Mouse (Mus musculus) kidney, embryonic 15.5 days (tissue): ENCODE results near the gene Acot12. TPM values are rescaled to one million over a fixed set of nuclear protein-coding genes. Genes with fewer than 3 reads are reported as not detected.
A peak's percentile ranks its signal among the peaks of the same experiment; 100 is the strongest.

ENCODE experiments used
- ATAC-seq: fragments of 200-750 bp; cut with Nextera tagmentation; replicated peaks from 2 replicates; pipeline ENCODE4 v1.8.0; 2017; ENCODE audit warnings: moderate TSS enrichment; ENCODE audit not compliant: low FRiP score
- H3K27ac ChIP-seq: fragments of 300-500 bp; sonication (generic); 2 replicates; pipeline ENCODE4 v1.5.1; 2015; ENCODE audit warnings: mild to moderate bottlenecking, inconsistent platforms
- H3K27me3 ChIP-seq: fragments of 300-500 bp; sonication (generic); 2 replicates; pipeline ENCODE4 v1.6.1; 2015; ENCODE audit warnings: inconsistent platforms
- H3K36me3 ChIP-seq: fragments of 300-500 bp; sonication (generic); 2 replicates; pipeline ENCODE4 v1.6.1; 2015; ENCODE audit warnings: inconsistent platforms
- H3K4me1 ChIP-seq: fragments of 300-500 bp; sonication (generic); 2 replicates; pipeline ENCODE4 v1.6.1; 2015; ENCODE audit warnings: inconsistent platforms
- H3K4me2 ChIP-seq: fragments of 300-500 bp; sonication (generic); 2 replicates; pipeline ENCODE4 v1.6.1; 2015; ENCODE audit warnings: moderate library complexity, mild to moderate bottlenecking, inconsistent platforms
- H3K4me3 ChIP-seq: fragments of 300-500 bp; sonication (generic); replicated peaks from 2 replicates; pipeline ENCODE4 v1.5.1; 2015; ENCODE audit warnings: mild to moderate bottlenecking, inconsistent platforms
- H3K9ac ChIP-seq: fragments of 300-500 bp; sonication (generic); 2 replicates; pipeline ENCODE4 v1.6.1; 2015; ENCODE audit warnings: mild to moderate bottlenecking, inconsistent platforms
- H3K9me3 ChIP-seq: fragments of 300-500 bp; sonication (generic); replicated peaks from 2 replicates; pipeline ENCODE4 v1.6.1; 2016; ENCODE audit warnings: inconsistent platforms
- WGBS: fragments of 180-500 bp; shearing (Covaris S2); methylation state at CpG from one replicate; pipeline ENCODE4 v1.1.7; 2015; ENCODE audit warnings: mixed read lengths; 5-methylcytosine and 5-hydroxymethylcytosine counted together
- polyA plus RNA-seq: library from polyadenylated mRNA; unstranded; fragments of >200 nt; fragmentation: Nextera tagmentation; extraction: Ambion mirVana; gene quantifications from 2 replicates; pipeline ENCODE4 v1.2.1, GENCODE M21; 2015

Gene Acot12
- polyA plus RNA-seq, 1 experiment from 2014 or later: not detected

DNA sequence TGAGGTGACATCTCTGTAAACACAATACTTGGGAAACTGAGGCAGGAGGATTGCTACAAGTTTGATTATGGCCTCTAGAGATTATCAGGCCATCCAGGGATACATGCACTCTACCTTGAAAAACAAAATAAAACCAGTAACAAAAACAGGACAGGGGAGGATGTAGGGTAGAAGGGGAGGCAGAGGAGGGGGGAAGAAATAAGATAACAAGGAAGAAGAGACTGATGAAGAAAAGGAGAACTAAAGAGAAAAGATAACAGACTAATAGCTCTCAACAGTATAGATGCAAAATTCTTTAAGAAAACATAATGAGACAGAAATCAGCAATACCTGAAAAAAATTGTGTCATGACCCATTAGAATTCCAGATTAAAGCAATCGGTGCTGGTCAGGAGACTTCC lies 4.1 kb upstream of the Acot12 start:
- H3K36me3 ChIP-seq: no peaks in the 10 kb centered on the region
- H3K4me1 ChIP-seq: peaks cover 11% of the 10 kb centered on the region
- 94% methylated on average over 1 of the region's 1 CpGs for WGBS
- H3K4me2 ChIP-seq: no peak overlapping the region
- ATAC-seq: no peak
- H3K27me3 ChIP-seq: peaks cover 10% of the 10 kb centered on the region
- no peak overlapping the region for H3K4me3 ChIP-seq
- no peaks in the 10 kb centered on the region for H3K9me3 ChIP-seq
- no peak overlapping the region for H3K27ac ChIP-seq
- H3K9ac ChIP-seq: no peak overlapping the region

DNA sequence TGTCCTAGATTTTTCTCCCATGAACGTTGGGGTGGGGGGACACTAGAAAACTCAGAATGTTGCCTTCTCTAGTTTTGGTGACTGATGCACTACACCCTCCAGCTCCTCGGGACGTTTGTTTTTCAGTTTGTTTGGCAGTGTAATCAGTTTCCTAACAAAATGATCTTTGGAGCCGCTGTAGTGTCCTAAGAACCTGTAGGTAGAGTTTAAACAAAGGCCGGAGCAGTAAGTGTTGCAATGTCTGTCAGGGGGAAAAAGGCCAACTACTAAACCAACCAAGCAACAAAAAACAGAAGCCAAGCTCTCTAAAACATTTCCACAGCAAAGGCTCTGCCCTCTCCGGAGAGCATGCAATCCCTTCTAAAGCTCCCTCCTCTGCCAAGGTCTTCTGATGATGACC lies 461 bp upstream of the Acot12 start:
- Histone ChIP-seq H3K27me3 (peaks cover 14% of the 10 kb centered on the region), H3K4me1 (peaks cover 11% of the 10 kb centered on the region), H3K36me3 (no peaks in the 10 kb centered on the region), H3K9me3 (no peaks in the 10 kb centered on the region), H3K4me2 (peak overlapping the region; percentile 85), H3K9ac (0 out of 2 replicates have a peak overlapping the region, but pooled peaks have one; percentile 29), H3K4me3 (peak overlapping the region; percentile 46), H3K27ac (no peak overlapping the region)
- no peak for ATAC-seq
- WGBS: 76% methylated on average over 6 of the region's 6 CpGs

DNA sequence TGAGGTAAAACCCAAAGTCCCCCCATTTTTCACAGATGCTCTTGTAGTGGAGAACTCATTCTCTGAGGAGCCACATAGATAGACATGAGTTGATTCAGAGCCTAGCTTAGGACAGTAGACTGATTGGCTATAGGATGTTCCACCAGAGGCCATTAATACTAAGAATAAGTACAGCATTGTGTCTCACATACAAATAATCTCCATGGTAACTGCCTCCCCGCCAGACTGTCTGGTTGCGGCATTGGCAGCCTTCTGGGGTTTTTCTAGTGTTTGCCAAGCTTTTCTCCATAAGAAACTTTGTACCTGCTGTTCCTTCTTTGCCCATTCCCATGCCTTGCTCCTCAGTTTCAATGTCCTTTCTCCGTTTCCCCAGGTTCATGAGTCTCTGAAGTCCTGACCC lies 1.9 kb downstream of the Acot12 start:
- H3K4me3 ChIP-seq: no peak overlapping the region

DNA sequence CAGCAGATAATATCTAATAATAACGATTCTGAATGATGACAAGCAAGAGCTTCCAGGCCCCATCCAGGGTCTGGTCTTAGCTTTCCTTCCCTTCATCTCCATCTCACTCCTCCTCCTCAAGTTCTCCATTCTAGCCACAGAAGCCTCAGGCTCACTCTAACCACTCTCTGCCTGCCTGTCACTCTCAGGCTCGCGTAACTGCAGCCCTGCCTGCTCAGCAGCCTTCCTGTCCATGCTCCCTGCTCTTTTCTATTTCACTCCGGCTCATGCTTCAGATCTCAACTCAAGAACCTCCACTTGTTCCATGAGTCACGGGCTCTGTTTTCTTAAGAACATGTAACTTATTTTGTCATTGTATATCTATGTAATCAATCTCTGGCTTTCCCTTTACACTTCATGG lies 5.2 kb downstream of the Acot12 start:
- Histone ChIP-seq H3K9me3 (no peaks in the 10 kb centered on the region), H3K27ac (no peak overlapping the region), H3K4me3 (no peak overlapping the region), H3K9ac (no peak overlapping the region), H3K27me3 (peaks cover 6% of the 10 kb centered on the region; the same call in 1 of the 2 replicates), H3K36me3 (no peaks in the 10 kb centered on the region), H3K4me2 (no peak overlapping the region), H3K4me1 (peaks cover 6% of the 10 kb centered on the region)
- WGBS: 85% methylated on average over 5 of the region's 5 CpGs
- ATAC-seq: no peak

More for the DNA sequence above, 1.9 kb downstream of the Acot12 start:
- no peak overlapping the region for H3K9ac ChIP-seq
- H3K4me2 ChIP-seq: no peak overlapping the region
- H3K4me1 ChIP-seq: peaks cover 11% of the 10 kb centered on the region
- no peak overlapping the region for H3K27ac ChIP-seq
- no peak for ATAC-seq
- H3K9me3 ChIP-seq: no peaks in the 10 kb centered on the region
- peaks cover 14% of the 10 kb centered on the region for H3K27me3 ChIP-seq
- H3K36me3 ChIP-seq: no peaks in the 10 kb centered on the region
- WGBS: 88% methylated on average over 3 of the region's 3 CpGs

DNA sequence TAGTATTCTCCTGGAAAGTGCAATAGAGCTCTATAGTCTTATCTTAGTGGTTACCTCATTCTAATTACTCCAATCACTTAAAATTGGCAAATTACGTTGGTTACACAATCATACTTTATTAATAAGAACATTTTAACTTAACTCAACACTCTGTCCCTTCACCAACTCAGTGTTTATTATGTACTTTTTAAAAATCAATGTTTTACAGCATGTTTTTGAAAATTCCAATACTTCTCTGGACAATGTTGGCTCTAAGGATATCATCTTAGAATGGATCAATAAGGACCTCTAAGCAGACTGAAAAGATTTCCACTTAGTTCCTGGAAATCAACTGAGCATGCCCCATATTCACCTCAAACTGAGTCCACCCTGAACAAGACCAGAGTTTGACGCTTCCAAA lies 7.1 kb downstream of the Acot12 start:
- no peak overlapping the region for H3K9ac ChIP-seq
- no peak overlapping the region for H3K4me2 ChIP-seq
- no peak overlapping the region for H3K27ac ChIP-seq
- no peak for ATAC-seq
- H3K27me3 ChIP-seq: no peaks in the 10 kb centered on the region
- no peaks in the 10 kb centered on the region for H3K36me3 ChIP-seq
- no peak overlapping the region for H3K4me3 ChIP-seq
- H3K9me3 ChIP-seq: no peaks in the 10 kb centered on the region
- no peaks in the 10 kb centered on the region for H3K4me1 ChIP-seq
- 89% methylated on average over 2 of the region's 2 CpGs for WGBS

DNA sequence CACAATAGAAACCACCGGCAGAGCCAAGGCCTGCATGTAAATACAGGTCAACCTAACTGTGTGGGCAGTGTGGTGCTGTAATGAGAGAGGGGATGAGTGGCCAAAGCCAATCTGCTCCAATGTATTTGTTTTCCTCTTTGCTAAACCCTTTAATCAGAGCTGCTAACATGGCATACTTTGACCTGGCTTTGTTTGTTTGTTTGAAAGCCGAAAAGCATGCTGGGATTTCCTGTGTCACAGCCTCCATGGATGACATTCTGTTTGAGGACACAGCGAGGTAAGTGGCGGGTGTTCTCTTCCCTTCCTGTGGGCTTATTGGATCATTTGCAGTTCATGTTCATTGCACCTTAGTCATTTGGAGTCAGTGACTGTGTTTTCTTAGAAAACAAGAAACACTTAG lies 8.7 kb downstream of the Acot12 start:
- ATAC-seq: no peak
- WGBS: 54% methylated on average over 4 of the region's 4 CpGs
- no peak overlapping the region for H3K9ac ChIP-seq
- H3K36me3 ChIP-seq: no peaks in the 10 kb centered on the region
- no peak overlapping the region for H3K4me2 ChIP-seq
- no peaks in the 10 kb centered on the region for H3K9me3 ChIP-seq
- no peaks in the 10 kb centered on the region for H3K4me1 ChIP-seq
- no peak overlapping the region for H3K27ac ChIP-seq
- no peak overlapping the region for H3K4me3 ChIP-seq
- no peaks in the 10 kb centered on the region for H3K27me3 ChIP-seq

DNA sequence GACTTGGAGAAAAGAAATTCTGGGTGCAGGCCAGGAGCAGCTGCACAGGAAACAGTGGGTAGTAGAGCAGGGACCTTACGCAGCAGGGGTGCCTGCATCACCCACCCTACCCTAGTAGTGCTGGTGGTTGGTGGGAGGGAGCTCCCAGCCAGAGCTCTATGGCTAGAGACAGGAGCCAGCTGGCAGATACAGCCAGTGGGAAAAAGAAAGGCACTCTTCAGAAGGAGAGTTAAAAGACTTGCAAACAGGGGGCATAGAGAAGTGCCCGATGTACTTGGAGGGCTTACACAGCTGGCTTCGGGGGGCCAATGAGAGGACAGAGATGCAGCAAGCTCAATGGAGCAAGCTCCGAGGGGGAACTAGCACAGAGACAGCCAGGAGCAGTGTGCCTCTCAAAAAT lies 12.4 kb downstream of the Acot12 start:
- WGBS: 64% methylated on average over 4 of the region's 4 CpGs
- Histone ChIP-seq H3K4me1 (no peaks in the 10 kb centered on the region), H3K4me2 (no peak overlapping the region), H3K36me3 (no peaks in the 10 kb centered on the region), H3K4me3 (no peak overlapping the region), H3K9ac (no peak overlapping the region), H3K9me3 (no peaks in the 10 kb centered on the region), H3K27ac (no peak overlapping the region), H3K27me3 (no peaks in the 10 kb centered on the region)
- ATAC-seq: no peak

DNA sequence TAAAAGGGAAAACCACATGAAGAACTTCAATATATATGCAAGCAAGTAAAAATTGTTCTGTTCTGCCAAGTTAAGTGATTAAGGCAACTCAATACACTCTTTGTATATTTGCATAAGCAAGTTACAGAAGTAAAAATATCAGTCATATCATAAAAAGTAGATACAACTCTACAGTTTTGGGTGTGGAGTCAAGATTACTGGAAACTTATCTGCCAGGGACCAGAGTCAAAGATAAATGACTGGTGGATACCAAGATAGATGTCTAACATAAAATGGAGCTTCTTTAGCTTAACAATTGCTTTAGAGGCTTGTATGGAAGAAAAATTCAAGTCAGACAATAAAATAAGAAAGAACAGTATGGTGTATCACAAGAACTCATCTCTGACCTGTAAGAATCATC lies 13.4 kb downstream of the Acot12 start:
- no peak overlapping the region for H3K9ac ChIP-seq

DNA sequence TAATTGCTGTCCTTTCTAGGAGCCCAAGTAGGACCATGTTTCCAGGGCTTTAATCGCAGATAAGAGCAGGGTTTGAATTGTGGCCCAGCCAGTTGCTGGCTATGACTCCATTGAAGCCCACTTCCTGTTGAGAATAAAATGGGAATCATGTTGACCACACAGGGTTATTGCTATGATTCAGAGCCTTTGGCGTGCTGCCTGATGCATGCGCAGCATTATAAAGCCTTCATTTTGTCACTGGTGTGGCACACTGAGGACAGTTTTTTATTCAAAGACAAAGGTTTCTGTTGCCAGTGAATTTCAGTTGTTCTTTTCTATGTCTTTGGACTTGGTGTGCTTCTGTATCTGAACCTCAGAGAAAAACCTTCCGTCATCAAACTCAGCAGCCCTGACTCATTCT lies 14.9 kb downstream of the Acot12 start:
- ATAC-seq: no peak
- H3K27me3 ChIP-seq: no peaks in the 10 kb centered on the region
- H3K27ac ChIP-seq: no peak overlapping the region
- no peaks in the 10 kb centered on the region for H3K9me3 ChIP-seq
- H3K9ac ChIP-seq: no peak overlapping the region
- no peak overlapping the region for H3K4me3 ChIP-seq
- WGBS: 80% methylated on average over 4 of the region's 4 CpGs
- H3K4me1 ChIP-seq: no peaks in the 10 kb centered on the region
- H3K36me3 ChIP-seq: no peaks in the 10 kb centered on the region
- no peak overlapping the region for H3K4me2 ChIP-seq

More for the DNA sequence above, 13.4 kb downstream of the Acot12 start:
- Histone ChIP-seq H3K27me3 (no peaks in the 10 kb centered on the region), H3K4me3 (no peak overlapping the region), H3K27ac (no peak overlapping the region), H3K9me3 (no peaks in the 10 kb centered on the region), H3K4me2 (no peak overlapping the region), H3K36me3 (no peaks in the 10 kb centered on the region), H3K4me1 (no peaks in the 10 kb centered on the region)
- no peak for ATAC-seq

DNA sequence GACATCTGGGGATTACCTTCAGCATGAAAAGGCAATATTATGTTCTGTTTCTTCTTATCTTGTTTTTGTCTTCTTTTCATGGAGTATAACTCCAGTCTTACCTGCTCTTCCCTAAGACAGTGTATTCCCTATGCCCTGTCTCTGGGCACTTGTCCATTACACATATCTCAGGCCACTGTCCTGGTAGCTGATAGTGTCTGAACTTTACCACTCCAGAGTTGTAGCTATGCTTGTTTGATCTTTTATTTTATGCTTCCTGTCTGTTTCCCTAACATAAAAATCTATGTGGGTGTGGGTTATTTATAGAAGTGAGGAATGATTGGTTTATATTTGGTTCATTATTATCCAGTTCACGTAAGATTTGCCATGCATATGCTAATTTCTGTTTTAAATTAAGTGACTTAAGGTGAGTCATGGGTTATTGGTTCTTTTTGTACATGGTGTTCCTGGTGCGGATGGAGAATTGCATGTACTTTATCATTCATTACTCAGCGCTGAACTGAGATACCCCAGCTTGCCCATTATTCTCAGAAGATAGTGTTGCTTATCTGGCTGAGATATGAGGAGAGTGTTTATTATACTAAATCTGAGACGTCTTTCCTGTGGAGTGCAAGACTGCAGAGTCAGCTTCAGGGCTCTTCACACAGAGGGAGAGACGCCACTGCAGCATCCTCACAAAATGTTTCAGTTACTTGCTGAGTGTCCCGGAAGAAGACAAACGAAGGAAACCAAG lies 17.2 kb downstream of the Acot12 start:
- Histone ChIP-seq H3K27ac (no peak overlapping the region), H3K4me3 (no peak overlapping the region), H3K9me3 (no peaks in the 10 kb centered on the region), H3K4me2 (no peak overlapping the region), H3K9ac (no peak overlapping the region), H3K36me3 (no peaks in the 10 kb centered on the region), H3K4me1 (no peaks in the 10 kb centered on the region), H3K27me3 (no peaks in the 10 kb centered on the region)
- ATAC-seq: no peak
- WGBS: 65% methylated on average over 7 of the region's 7 CpGs

DNA sequence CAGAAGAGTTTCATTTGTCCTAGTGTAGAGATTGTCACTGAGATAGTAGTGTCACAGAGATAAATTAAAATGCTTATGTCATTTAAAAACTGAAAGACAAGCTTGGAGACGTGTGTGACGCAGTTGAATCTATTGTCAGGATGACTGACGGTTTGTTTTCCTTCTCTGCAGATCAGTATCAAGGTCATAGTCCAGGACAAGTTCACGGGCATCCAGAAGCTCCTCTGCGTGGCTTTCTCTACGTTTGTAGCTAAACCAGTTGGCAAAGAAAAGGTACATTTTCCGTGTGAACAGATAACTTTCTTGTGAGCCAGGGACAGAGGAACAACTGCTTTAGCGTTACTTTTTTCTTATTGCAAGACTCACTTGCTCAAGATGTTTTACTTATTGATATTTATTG lies 18.5 kb downstream of the Acot12 start:
- Histone ChIP-seq H3K9me3 (no peaks in the 10 kb centered on the region), H3K9ac (no peak overlapping the region), H3K36me3 (no peaks in the 10 kb centered on the region), H3K27me3 (no peaks in the 10 kb centered on the region), H3K4me3 (no peak overlapping the region), H3K4me2 (no peak overlapping the region), H3K27ac (no peak overlapping the region), H3K4me1 (no peaks in the 10 kb centered on the region)
- ATAC-seq: no peak
- 45% methylated on average over 8 of the region's 8 CpGs for WGBS

DNA sequence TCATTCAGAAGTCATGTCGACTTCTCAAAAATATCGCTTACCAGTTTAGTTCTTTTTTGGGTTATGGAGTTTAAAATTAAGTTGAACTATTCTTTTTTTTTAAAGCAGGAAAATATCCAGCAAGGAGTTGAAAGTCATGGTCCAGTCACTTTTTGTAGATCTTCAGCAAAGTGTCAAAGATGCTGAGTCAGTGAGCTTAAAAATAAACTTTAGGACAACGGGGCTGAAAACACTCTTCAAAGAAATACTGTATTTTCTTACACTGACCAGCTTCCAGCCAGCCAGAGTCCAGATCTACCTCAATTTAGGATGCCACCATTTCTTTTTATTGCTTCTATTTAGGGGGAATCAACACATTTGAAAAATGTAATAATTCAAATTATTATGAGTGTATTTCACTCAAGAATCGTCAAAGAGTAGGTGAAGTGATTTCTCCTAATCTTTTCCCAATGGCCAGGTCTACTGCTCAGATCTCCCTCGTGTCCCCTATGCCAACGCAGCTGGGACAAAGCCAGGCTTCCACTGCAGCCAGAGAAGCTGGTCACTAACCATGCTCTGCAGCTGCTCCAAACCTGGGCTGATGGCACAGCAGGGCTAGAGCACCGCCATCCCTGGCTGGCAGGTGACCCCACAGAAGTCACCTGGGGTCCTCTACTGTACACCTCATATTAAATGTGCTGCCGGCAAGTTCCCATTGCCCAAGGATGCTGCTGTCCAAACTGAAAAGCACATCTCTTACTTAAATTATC lies 19.2 kb downstream of the Acot12 start:
- no peaks in the 10 kb centered on the region for H3K4me1 ChIP-seq
- 86% methylated on average over 8 of the region's 8 CpGs for WGBS
- H3K36me3 ChIP-seq: no peaks in the 10 kb centered on the region
- no peak overlapping the region for H3K9ac ChIP-seq
- ATAC-seq: no peak
- no peak overlapping the region for H3K4me2 ChIP-seq
- H3K27ac ChIP-seq: no peak overlapping the region
- H3K4me3 ChIP-seq: no peak overlapping the region
- H3K9me3 ChIP-seq: no peaks in the 10 kb centered on the region
- H3K27me3 ChIP-seq: no peaks in the 10 kb centered on the region
